Mouse (Mus musculus) CD4-positive, CD25-positive, alpha-beta regulatory T cell (primary cell): ENCODE data around the gene Fbxo4. TPM values are rescaled to one million over a fixed set of nuclear protein-coding genes. Genes with fewer than 3 reads are reported as not detected.

Source experiments
- polyA plus RNA-seq: library from polyadenylated mRNA; unstranded; fragments of 100-300 nt; shearing (Covaris generic); gene quantifications from one replicate; pipeline ENCODE4 v1.2.1, GENCODE M21; 2017

The Fbxo4 gene
- polyA plus RNA-seq: 22.5 TPM

GRCm38 (mm10) chr15:3979061-3979848 lies at the start of gene Fbxo4:
Fbxo4 (minus strand) TSS chr15:3979573.

DNA sequence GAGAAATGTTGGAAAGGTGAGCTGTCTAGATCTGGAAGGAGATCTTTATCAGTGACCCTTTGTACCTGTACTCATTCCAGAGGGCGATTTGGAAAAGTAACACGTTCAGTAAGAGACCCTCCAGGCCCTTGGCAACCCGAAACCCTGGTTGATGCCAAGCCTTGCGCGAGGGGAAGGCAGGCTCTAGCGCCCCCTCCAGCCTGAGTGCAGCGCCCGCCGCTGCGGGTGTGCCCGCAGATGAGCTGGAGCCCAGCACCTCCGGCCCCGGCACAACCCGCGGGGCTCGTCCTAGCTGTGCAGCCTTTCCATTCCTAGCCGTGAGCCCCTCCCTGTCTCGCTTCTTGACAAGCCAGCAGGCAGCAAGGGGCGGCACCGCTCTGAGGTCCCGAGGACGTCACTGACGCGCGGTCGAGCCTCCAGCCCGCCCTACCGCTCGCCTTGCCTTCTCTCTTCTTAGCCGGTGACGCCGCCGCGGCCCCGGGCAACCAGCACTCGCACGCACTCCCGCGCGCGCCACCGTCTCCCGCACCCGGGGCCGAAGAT lies 46.9 kb upstream of the Fbxo4 start, which contains the start of gene Oxct1:
TSS of gene Oxct1 (plus strand) at position 153 of the 543 bp plus-strand sequence.

GRCm38 (mm10) chr15:3995448-3996266 lies 16.3 kb upstream of the Fbxo4 start, which contains the start of gene AW549877:
AW549877 (minus strand) TSS chr15:3995744.

Other genes with a start within 250 kb of the Fbxo4 start
- gene AW549877, start 16.2 kb upstream of the Fbxo4 start, polyA plus RNA-seq: 46.4 TPM
- 78.2 TPM for gene Oxct1, start 46.8 kb upstream of the Fbxo4 start, polyA plus RNA-seq